Mouse (Mus musculus) C3H10T1/2 (cell line): Measurements from ENCODE around the gene Strap. TPM values are rescaled to one million over a fixed set of nuclear protein-coding genes. Genes with fewer than 3 reads are reported as not detected.

ENCODE experiments used
- polyA plus RNA-seq, 2 experiments: library from polyadenylated mRNA; unstranded; fragments of >200 nt; fragmentation: generic; extraction: Trizol; gene quantifications; one replicate each; pipeline ENCODE4 v1.2.1; 2012; ENCODE audit warnings: missing spikeins in 2 of 2

Strap gene
- polyA plus RNA-seq = 10 to 100 TPM; 17.4 to 45.3 TPM

DNA sequence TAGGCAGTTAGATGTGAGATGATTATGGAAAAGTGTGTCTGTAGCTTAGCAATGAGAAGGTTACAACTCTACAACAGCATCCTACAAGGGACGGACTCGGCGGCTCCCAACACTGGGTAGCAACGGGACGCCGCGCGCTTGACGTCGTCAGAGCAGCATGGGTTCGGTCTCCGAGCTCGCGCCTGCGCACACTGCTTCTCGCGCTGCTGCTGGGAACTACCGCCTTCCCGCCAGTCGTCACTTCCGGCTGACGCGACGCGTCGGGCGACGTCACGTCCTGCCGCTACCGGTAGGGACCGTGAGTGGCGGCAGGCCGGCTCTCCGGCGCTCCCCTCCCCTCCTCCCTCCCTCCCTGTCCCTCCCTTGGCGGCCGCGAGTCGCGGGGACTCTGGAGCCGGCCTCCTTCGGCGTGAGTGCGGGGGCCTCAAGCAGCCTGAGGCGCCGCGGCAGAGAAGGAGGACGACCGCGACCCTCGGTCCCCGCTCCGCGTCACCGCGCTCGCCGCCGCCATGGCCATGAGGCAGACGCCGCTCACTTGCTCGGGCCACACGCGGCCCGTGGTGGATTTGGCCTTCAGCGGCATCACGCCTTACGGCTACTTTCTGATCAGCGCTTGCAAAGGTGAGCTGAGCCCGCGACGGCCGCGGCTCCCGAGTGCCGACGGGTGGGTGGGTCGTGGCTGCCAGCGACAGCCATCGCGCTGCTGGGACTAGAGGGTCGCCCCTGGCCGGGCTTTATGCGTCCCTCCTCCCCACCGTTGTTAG lies at the start of gene Strap:
Gene Strap, plus strand, starts transcription at position 233 of the 764 bp plus-strand sequence.

DNA sequence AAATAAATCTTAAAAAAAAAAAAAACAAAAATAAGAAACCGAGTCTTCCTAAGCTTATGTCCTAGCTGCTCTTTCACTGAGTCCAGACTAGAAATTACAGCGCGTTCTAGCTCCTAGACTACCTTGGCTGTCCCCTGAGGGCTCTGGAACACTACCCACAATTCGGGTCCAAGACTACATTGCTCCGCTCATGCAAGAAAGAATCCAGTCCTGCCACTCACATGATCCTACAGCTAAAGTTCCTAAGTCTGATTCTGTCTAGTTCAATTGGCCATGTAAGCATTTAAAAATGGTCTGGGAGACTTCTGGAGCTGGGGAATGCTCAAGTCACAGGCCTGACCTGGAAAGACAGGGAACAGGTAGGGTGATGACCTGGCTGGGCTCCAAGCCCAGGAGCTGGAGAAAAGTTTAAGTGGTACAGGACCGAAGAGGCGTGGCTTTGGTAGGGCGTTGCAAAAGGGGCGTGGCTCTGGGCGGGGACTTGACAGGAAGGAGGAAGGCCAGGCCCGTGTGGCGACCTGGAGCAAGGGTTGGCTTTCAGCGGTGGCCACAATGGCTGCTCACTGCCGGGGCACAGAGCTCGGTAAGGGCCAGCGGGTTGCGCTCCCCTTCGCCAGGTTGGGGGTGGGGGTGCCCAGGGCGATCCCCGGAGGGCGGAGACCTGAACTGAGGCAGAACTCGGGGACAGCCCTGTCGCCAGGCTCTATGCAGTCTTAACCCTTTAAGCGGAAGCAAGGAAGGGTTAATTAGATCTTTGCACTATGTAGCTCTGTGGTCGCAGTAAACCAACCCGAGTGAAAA lies 19.4 kb downstream of the Strap start, which contains the start of gene Dera:
Gene Dera, plus strand, starts transcription at position 491 of the 801 bp plus-strand sequence.

Other genes starting within 250 kb of the Strap start
- 10 to 100 TPM in 1 of 2 experiments, 1 to 10 TPM in 1; 4.9 to 16.9 TPM for gene Eps8, start 80.2 kb upstream of the Strap start, polyA plus RNA-seq
- gene Dera, start 19.5 kb downstream of the Strap start, polyA plus RNA-seq = 10 to 100 TPM in 1 of 2 experiments, 1 to 10 TPM in 1; 7.8 to 23.3 TPM